Mouse (Mus musculus): ENCODE data around the gene Srsf6. TPM values are rescaled to one million over a fixed set of nuclear protein-coding genes. Genes with fewer than 3 reads are reported as not detected.

Srsf6 gene
- polyA plus RNA-seq, 1 experiment from 2014 or later = 118 TPM

DNA sequence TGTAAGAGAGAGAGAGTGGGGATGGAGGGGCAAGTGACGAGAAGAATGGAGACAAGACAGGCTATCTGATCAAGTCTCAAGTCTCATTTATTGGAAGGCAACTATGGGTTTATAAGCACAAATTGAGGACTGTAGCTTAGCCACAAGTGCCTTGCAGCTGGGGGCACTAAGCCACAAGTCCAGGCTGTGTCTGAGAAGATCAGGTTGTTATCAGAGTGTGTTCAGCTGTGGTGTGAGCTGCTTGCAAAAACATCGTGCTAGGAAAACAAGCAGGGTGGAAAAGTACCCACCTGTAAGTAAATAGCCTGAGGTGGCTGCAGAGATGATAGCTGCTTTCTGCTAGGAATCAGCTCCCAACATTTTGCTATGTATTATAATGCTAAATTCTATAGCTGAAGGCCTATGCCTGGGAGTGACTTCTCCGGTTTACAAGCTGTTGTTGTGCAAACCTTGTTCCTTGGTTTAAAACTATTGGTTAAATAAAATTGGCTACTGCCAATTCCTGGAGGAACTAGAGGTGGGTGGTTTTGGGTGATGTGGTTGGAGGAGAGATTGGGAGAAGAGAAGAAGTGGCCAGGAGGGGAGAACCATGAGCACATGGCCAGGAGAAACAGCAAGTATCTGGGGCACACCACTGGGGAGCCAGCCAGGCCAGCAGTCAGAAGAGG, 3.3 kb upstream of the Srsf6 start:
- Histone ChIP-seq H3K9me3 (replicated peaks; ENCODE audit: control insufficient read depth, low read length, poor library complexity, severe bottlenecking) (no peaks in the 10 kb centered on the region), H3K4me1 (ENCODE audit: control insufficient read depth, insufficient read depth, low read length) (peaks cover 10% of the 10 kb centered on the region), H3K9ac (ENCODE audit: low read depth, low read length) (no peak overlapping the region), H3K36me3 (ENCODE audit: control insufficient read depth, insufficient read depth, low read length) (no peaks in the 10 kb centered on the region), H3K27me3 (ENCODE audit: control insufficient read depth, insufficient read depth, low read depth, low read length) (no peaks in the 10 kb centered on the region), H3K27ac (ENCODE audit: low read length) (no peak overlapping the region), H3K4me2 (ENCODE audit: low read length) (no peak overlapping the region), H3K4me3 (ENCODE audit: low read depth, low read length) (no peak overlapping the region)
- WGBS = 77% methylated on average over 3 of the region's 3 CpGs
- ATAC-seq = no peak

GRCm38 (mm10) chr2:162929704-162930103, 1.6 kb upstream of the Srsf6 start:
- WGBS = 88% methylated on average over 3 of the region's 3 CpGs
- no peak for ATAC-seq
- H3K4me3 ChIP-seq (ENCODE audit: low read depth, low read length) = no peak overlapping the region
- no peak overlapping the region for H3K9ac ChIP-seq (ENCODE audit: low read depth, low read length)
- H3K27me3 ChIP-seq (ENCODE audit: control insufficient read depth, insufficient read depth, low read depth, low read length) = no peaks in the 10 kb centered on the region
- no peaks in the 10 kb centered on the region for H3K9me3 ChIP-seq (replicated peaks; ENCODE audit: control insufficient read depth, low read length, poor library complexity, severe bottlenecking)
- H3K27ac ChIP-seq (ENCODE audit: low read length) = no peak overlapping the region
- H3K4me2 ChIP-seq (ENCODE audit: low read length) = no peak overlapping the region
- H3K36me3 ChIP-seq (ENCODE audit: control insufficient read depth, insufficient read depth, low read length) = peaks cover 10% of the 10 kb centered on the region
- peaks cover 12% of the 10 kb centered on the region for H3K4me1 ChIP-seq (ENCODE audit: control insufficient read depth, insufficient read depth, low read length)

DNA sequence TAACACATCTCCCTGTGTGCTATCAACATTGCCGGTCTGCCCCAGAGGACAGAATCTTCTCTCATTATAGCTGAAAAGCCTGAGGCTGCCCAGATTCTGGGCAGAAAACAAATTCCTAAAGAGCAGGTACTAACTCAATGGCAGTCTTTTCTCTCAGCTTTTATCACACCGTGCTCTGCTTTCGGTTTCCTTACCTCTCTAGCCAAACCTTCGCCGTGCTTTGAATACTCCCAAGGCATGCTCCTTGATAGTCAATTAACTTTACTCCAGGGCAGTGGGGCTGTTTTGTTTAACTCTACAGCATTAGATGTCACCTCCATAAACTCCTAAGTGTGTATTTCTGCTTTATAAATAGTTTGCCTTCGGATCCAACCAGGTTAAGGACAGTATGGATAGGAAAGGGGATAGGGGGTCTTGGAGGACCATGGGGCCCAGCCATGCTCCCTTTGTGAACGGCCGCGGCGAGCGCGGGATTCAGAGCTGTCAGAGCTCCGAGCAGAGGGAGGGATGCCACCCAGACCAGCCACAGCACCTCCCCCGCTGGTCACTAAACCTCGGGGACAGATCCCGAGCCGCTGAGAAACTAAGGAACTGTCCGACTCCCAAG, 709 bp upstream of the Srsf6 start:
- under 1% methylated on average over 18 of the region's 18 CpGs for WGBS
- H3K36me3 ChIP-seq (ENCODE audit: control insufficient read depth, insufficient read depth, low read length) = peaks cover 13% of the 10 kb centered on the region
- peak overlapping the region; percentile 77 for H3K4me2 ChIP-seq (ENCODE audit: low read length)
- peak overlapping the region; percentile 99 for H3K27ac ChIP-seq (ENCODE audit: low read length)
- H3K9me3 ChIP-seq (replicated peaks; ENCODE audit: control insufficient read depth, low read length, poor library complexity, severe bottlenecking) = no peaks in the 10 kb centered on the region
- peaks cover 12% of the 10 kb centered on the region for H3K4me1 ChIP-seq (ENCODE audit: control insufficient read depth, insufficient read depth, low read length)
- peak; percentile 52 for ATAC-seq
- H3K27me3 ChIP-seq (ENCODE audit: control insufficient read depth, insufficient read depth, low read depth, low read length) = no peaks in the 10 kb centered on the region
- H3K9ac ChIP-seq (ENCODE audit: low read depth, low read length) = peak overlapping the region; percentile 100
- H3K4me3 ChIP-seq (ENCODE audit: low read depth, low read length) = peak overlapping the region; percentile 97

DNA sequence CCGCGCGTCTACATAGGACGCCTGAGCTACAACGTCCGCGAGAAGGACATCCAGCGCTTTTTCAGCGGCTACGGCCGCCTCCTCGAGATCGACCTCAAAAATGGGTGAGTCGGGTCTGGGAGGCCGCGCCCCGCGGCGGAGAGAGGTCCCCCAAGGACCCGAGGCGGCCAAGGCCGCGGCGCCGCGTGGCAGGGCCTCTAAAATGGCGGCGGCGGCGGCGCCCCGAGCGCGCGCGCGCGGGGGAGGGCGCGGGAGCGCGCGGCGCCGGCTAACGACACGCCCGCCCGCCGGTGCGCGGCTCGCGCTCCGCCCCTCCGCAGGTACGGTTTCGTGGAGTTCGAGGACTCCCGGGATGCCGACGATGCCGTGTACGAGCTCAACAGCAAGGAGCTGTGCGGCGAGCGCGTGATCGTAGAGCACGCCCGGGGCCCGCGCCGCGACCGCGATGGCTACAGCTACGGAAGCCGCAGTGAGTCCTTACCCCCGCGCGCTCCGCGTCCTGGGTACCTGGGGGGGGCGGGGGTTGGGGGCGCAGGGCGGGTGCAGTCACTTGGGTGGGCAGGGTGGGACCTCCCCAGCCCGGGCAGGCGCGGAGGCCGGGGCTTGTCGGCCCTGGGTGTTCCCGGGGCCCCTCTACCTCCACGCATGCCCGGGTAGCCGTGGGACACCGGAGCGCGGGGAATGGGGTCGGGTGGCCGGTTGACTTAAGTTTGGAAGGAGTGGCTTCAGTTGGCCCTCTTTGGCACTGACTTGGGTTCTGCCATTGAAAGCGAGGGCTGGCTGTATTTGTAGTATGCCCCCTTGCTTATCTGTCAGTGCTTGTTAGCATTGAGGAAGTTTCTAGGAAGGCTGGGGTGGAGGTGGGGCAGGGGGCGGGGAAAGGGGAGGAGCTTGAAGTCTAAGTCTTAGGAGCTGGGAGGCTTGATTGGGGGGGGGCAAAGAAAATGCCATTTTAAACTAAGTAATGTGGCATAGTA, 634 bp downstream of the Srsf6 start:
- Histone ChIP-seq H3K36me3 (ENCODE audit: control insufficient read depth, insufficient read depth, low read length) (peaks cover 17% of the 10 kb centered on the region), H3K9me3 (replicated peaks; ENCODE audit: control insufficient read depth, low read length, poor library complexity, severe bottlenecking) (no peaks in the 10 kb centered on the region), H3K4me2 (ENCODE audit: low read length) (peak overlapping the region; percentile 58), H3K9ac (ENCODE audit: low read depth, low read length) (peak overlapping the region; percentile 100), H3K4me1 (ENCODE audit: control insufficient read depth, insufficient read depth, low read length) (peaks cover 12% of the 10 kb centered on the region), H3K27me3 (ENCODE audit: control insufficient read depth, insufficient read depth, low read depth, low read length) (no peaks in the 10 kb centered on the region), H3K4me3 (ENCODE audit: low read depth, low read length) (peak overlapping the region; percentile 97), H3K27ac (ENCODE audit: low read length) (peak overlapping the region; percentile 99)
- under 1% methylated on average over 78 of the region's 103 CpGs for WGBS
- ATAC-seq = peak; percentile 59

DNA sequence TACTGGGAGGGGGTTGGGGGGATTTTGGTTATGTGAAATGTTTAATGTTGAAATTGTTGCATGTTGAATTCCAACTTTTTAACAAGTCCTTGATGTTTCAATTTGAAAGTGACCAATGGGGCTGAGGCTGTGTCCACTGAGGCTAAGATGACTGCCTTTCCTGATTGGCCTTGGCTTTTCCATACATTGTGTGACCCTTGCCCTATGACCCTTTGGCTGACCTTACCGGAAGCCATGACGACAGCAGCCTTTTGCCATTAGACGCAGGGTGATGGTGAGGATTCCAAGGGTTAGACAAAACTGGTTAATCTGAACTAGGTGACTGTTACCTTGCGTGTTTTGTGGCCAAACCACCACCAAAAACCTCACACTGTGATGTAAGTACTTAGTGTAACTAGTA, 1.4 kb downstream of the Srsf6 start:
- Histone ChIP-seq H3K27ac (ENCODE audit: low read length) (no peak overlapping the region), H3K9ac (ENCODE audit: low read depth, low read length) (peak overlapping the region; percentile 100), H3K4me1 (ENCODE audit: control insufficient read depth, insufficient read depth, low read length) (peaks cover 12% of the 10 kb centered on the region), H3K27me3 (ENCODE audit: control insufficient read depth, insufficient read depth, low read depth, low read length) (no peaks in the 10 kb centered on the region), H3K4me2 (ENCODE audit: low read length) (peak overlapping the region; percentile 58), H3K36me3 (ENCODE audit: control insufficient read depth, insufficient read depth, low read length) (peaks cover 22% of the 10 kb centered on the region), H3K9me3 (replicated peaks; ENCODE audit: control insufficient read depth, low read length, poor library complexity, severe bottlenecking) (no peaks in the 10 kb centered on the region), H3K4me3 (ENCODE audit: low read depth, low read length) (peak overlapping the region; percentile 97)
- no peak for ATAC-seq
- WGBS = 50% methylated on average over 4 of the region's 4 CpGs

DNA sequence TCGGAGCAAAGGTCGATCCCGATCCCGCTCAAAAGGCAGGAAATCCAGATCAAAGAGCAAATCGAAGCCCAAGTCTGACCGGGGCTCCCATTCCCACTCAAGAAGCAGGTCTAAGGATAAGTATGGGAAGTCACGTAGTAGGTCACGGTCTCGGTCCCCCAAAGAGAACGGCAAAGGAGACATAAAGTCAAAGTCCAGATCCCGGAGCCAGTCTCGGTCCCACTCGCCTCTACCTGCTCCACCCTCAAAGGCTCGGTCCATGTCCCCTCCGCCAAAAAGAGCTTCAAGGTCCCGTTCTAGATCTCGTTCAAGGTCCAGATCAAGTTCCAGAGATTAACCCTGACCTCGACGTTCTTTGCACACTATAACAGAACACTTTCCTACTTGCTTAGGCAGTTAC, 3.1 kb downstream of the Srsf6 start:
- no peak overlapping the region for H3K9ac ChIP-seq (ENCODE audit: low read depth, low read length)
- 96% methylated on average over 19 of the region's 19 CpGs for WGBS
- H3K27ac ChIP-seq (ENCODE audit: low read length) = no peak overlapping the region
- H3K4me3 ChIP-seq (ENCODE audit: low read depth, low read length) = no peak overlapping the region
- H3K9me3 ChIP-seq (replicated peaks; ENCODE audit: control insufficient read depth, low read length, poor library complexity, severe bottlenecking) = no peaks in the 10 kb centered on the region
- no peaks in the 10 kb centered on the region for H3K27me3 ChIP-seq (ENCODE audit: control insufficient read depth, insufficient read depth, low read depth, low read length)
- peaks cover 12% of the 10 kb centered on the region for H3K4me1 ChIP-seq (ENCODE audit: control insufficient read depth, insufficient read depth, low read length)
- H3K4me2 ChIP-seq (ENCODE audit: low read length) = no peak overlapping the region
- ATAC-seq = no peak
- peaks cover 31% of the 10 kb centered on the region for H3K36me3 ChIP-seq (ENCODE audit: control insufficient read depth, insufficient read depth, low read length)

- no peak overlapping the region for H3K9ac ChIP-seq (ENCODE audit: low read depth, low read length)
- peaks cover 32% of the 10 kb centered on the region for H3K36me3 ChIP-seq (ENCODE audit: control insufficient read depth, insufficient read depth, low read length)
- no peak overlapping the region for H3K4me3 ChIP-seq (ENCODE audit: low read depth, low read length)
- WGBS = 91% methylated on average over 3 of the region's 3 CpGs
- H3K9me3 ChIP-seq (replicated peaks; ENCODE audit: control insufficient read depth, low read length, poor library complexity, severe bottlenecking) = no peaks in the 10 kb centered on the region
- H3K27me3 ChIP-seq (ENCODE audit: control insufficient read depth, insufficient read depth, low read depth, low read length) = no peaks in the 10 kb centered on the region
- ATAC-seq = no peak
- H3K4me1 ChIP-seq (ENCODE audit: control insufficient read depth, insufficient read depth, low read length) = peaks cover 8% of the 10 kb centered on the region
- H3K4me2 ChIP-seq (ENCODE audit: low read length) = no peak overlapping the region
- no peak overlapping the region for H3K27ac ChIP-seq (ENCODE audit: low read length)
Measured at GRCm38 (mm10) chr2:162935700-162936099, 4.4 kb downstream of the Srsf6 start.

- Histone ChIP-seq H3K4me1 (ENCODE audit: control insufficient read depth, insufficient read depth, low read length) (peaks cover 6% of the 10 kb centered on the region; the same call in 1 of the 2 replicates), H3K4me3 (ENCODE audit: low read depth, low read length) (no peak overlapping the region), H3K4me2 (ENCODE audit: low read length) (no peak overlapping the region), H3K9ac (ENCODE audit: low read depth, low read length) (no peak overlapping the region), H3K27me3 (ENCODE audit: control insufficient read depth, insufficient read depth, low read depth, low read length) (no peaks in the 10 kb centered on the region; the same call in 1 of the 2 replicates), H3K36me3 (ENCODE audit: control insufficient read depth, insufficient read depth, low read length) (peaks cover 23% of the 10 kb centered on the region), H3K9me3 (replicated peaks; ENCODE audit: control insufficient read depth, low read length, poor library complexity, severe bottlenecking) (no peaks in the 10 kb centered on the region), H3K27ac (ENCODE audit: low read length) (no peak overlapping the region)
- whole genome bisulfite sequencing = 76% methylated on average over 1 of the region's 1 CpGs
- no peak for ATAC-seq
Measured at GRCm38 (mm10) chr2:162939562-162939961, 8.2 kb downstream of the Srsf6 start.
